Mouse (Mus musculus): ENCODE data around the gene Tbc1d13.

GRCm38 (mm10) chr2:30175897-30176296 is 42.4 kb downstream of the Tbc1d13 start:
- TF ChIP-seq CTCF (IDR thresholded peaks at IDR 0.05; ENCODE audit: low read depth, low read length) (peak; percentile 58), POLR2A (IDR thresholded peaks at IDR 0.05; ENCODE audit: extremely low read depth, insufficient read depth, low read length) (no peak)

All from liver, adult 2 months (tissue).